Mouse (Mus musculus) liver, adult 2 months (tissue): ENCODE data around the gene BC016579. TPM values are rescaled to one million over a fixed set of nuclear protein-coding genes. Genes with fewer than 3 reads are reported as not detected.

Experiments used
- DNase-seq: peaks from one replicate; pipeline ENCODE4 v3.0.0-alpha.2; 2011; ENCODE audit warnings: low read depth, low spot score; ENCODE audit errors: extremely low read depth
- H3K27ac ChIP-seq: fragments of 200-500 bp; replicated peaks from 2 replicates; pipeline ENCODE4 v1.5.1; 2012; ENCODE audit warnings: low read depth, mild to moderate bottlenecking, control low read depth, inconsistent platforms, low read length; ENCODE audit not compliant: insufficient read depth
- H3K27me3 ChIP-seq: fragments of 200-500 bp; 2 replicates; pipeline ENCODE4 v1.6.1; 2012; ENCODE audit warnings: mild to moderate bottlenecking, moderate library complexity, low read length, inconsistent platforms; ENCODE audit not compliant: control insufficient read depth, insufficient read depth
- H3K36me3 ChIP-seq: fragments of 200-500 bp; 2 replicates; pipeline ENCODE4 v1.6.1; 2012; ENCODE audit warnings: low read length, inconsistent platforms; ENCODE audit not compliant: control insufficient read depth, insufficient read depth
- H3K4me1 ChIP-seq: fragments of 200-500 bp; 2 replicates; pipeline ENCODE4 v1.6.1; 2011; ENCODE audit warnings: low read length; ENCODE audit not compliant: control insufficient read depth, insufficient read depth
- H3K4me3 ChIP-seq: fragments of 200-500 bp; 2 replicates; pipeline ENCODE4 v1.5.1; 2011; ENCODE audit warnings: low read depth, mild to moderate bottlenecking, control low read depth, low read length, moderate library complexity; ENCODE audit not compliant: insufficient read depth
- H3K79me2 ChIP-seq: fragments of 200-500 bp; 2 replicates; pipeline ENCODE4 v1.6.1; 2012; ENCODE audit warnings: inconsistent platforms, mild to moderate bottlenecking, low read length, moderate library complexity; ENCODE audit not compliant: control insufficient read depth, insufficient read depth
- H3K9ac ChIP-seq: fragments of 200-500 bp; 2 replicates; pipeline ENCODE4 v1.6.1; 2012; ENCODE audit warnings: low read depth, mild to moderate bottlenecking, control low read depth, inconsistent platforms, low read length
- CTCF ChIP-seq: fragments of 200-500 bp; IDR thresholded peaks from 2 replicates; pipeline ENCODE4 v1.5.1; 2011; ENCODE audit warnings: low read depth, low read length, control low read depth
- POLR2A ChIP-seq: fragments of 200-500 bp; IDR thresholded peaks from 2 replicates; pipeline ENCODE4 v1.6.1; 2011; ENCODE audit warnings: low read length, control low read depth; ENCODE audit not compliant: insufficient read depth; ENCODE audit errors: extremely low read depth
- WGBS: fragments of 180-500 bp; shearing (Covaris S2); methylation state at CpG from one replicate; pipeline ENCODE4 v1.1.7; 2018; 5-methylcytosine and 5-hydroxymethylcytosine counted together
- polyA plus RNA-seq: library from polyadenylated mRNA; depleted of rRNA; stranded (reverse); fragments of >200 nt; gene quantifications from 2 replicates; pipeline ENCODE4 v1.2.3, GENCODE M21; 2012
- total RNA-seq: library from RNA; depleted of rRNA; stranded (reverse); fragments of >200 nt; gene quantifications from 2 replicates; pipeline ENCODE4 v1.2.3, GENCODE M21; 2014

BC016579 gene
- total and polyA plus RNA-seq, 2 experiments: 0.18 TPM; not detected in 1

GRCm38 (mm10) chr16:45640070-45640762 lies 13.7 kb downstream of the BC016579 start:
- Histone ChIP-seq H3K27me3 (no peaks in the 10 kb centered on the region), H3K4me3 (no peak overlapping the region), H3K36me3 (no peaks in the 10 kb centered on the region), H3K79me2 (no peaks in the 10 kb centered on the region), H3K27ac (no peak overlapping the region), H3K4me1 (peaks cover 16% of the 10 kb centered on the region), H3K9ac (no peak overlapping the region)
- 70% methylated on average over 10 of the region's 10 CpGs for WGBS
- DNase-seq: no peak
- no peak for TF ChIP-seq CTCF
- no peak for TF ChIP-seq POLR2A

- 87% methylated on average over 2 of the region's 2 CpGs for WGBS
- Histone ChIP-seq H3K9ac (no peak overlapping the region), H3K36me3 (no peaks in the 10 kb centered on the region), H3K27ac (no peak overlapping the region), H3K4me1 (peaks cover 2% of the 10 kb centered on the region; the same call in 1 of the 2 replicates), H3K4me3 (no peak overlapping the region), H3K79me2 (no peaks in the 10 kb centered on the region), H3K27me3 (no peaks in the 10 kb centered on the region)
- no peak for DNase-seq
- TF ChIP-seq CTCF: no peak
- TF ChIP-seq POLR2A: no peak
These were observed 18.0 kb downstream of the BC016579 start for GRCm38 (mm10) chr16:45635826-45636225.

GRCm38 (mm10) chr16:45632420-45632819 lies 21.4 kb downstream of the BC016579 start:
- Histone ChIP-seq H3K27me3 (no peaks in the 10 kb centered on the region), H3K79me2 (no peaks in the 10 kb centered on the region), H3K4me1 (no peaks in the 10 kb centered on the region), H3K27ac (no peak overlapping the region), H3K9ac (no peak overlapping the region), H3K36me3 (no peaks in the 10 kb centered on the region), H3K4me3 (no peak overlapping the region)
- 83% methylated on average over 4 of the region's 4 CpGs for WGBS
- TF ChIP-seq CTCF (no peak), POLR2A (no peak)
- DNase-seq: no peak

GRCm38 (mm10) chr16:45630347-45630960 lies 23.4 kb downstream of the BC016579 start:
- no peak overlapping the region for H3K9ac ChIP-seq
- H3K4me3 ChIP-seq: no peak overlapping the region
- H3K36me3 ChIP-seq: no peaks in the 10 kb centered on the region
- H3K4me1 ChIP-seq: no peaks in the 10 kb centered on the region
- 62% methylated on average over 5 of the region's 5 CpGs for WGBS
- H3K27me3 ChIP-seq: no peaks in the 10 kb centered on the region
- no peak overlapping the region for H3K27ac ChIP-seq
- TF ChIP-seq CTCF (peak; percentile 65), POLR2A (no peak)
- no peaks in the 10 kb centered on the region for H3K79me2 ChIP-seq
- DNase-seq: peak; percentile 46

DNA sequence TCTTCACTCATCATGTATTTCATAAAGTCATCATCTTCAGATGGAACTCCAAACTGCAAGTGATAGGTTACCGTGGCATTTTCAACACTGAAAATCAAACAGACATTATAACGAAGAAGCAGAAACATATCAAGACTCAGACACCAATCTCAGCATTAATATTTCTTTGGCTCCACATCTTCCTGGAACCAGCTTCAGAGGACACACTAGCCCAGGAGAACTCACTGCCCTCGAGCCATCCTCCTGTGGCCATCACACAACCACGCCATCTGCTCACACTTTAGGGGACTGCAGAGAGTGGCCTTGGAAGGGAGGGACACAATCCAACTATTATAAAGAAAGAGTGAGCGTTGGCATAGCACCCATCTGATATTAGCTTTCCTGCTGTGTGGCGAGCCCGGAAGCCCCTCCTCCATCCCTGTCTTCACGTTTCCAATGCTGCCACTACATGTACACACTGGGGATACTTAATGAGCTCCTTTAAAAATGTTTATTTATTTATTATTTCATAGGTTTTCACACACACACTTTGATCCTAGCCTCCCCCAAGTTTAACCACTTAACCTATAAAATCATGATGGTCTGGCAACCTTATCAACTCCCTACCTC lies 24.3 kb downstream of the BC016579 start:
- H3K9ac ChIP-seq: no peak overlapping the region
- H3K79me2 ChIP-seq: no peaks in the 10 kb centered on the region
- WGBS: 73% methylated on average over 8 of the region's 8 CpGs
- TF ChIP-seq POLR2A (no peak), CTCF (no peak)
- H3K4me3 ChIP-seq: no peak overlapping the region
- no peak for DNase-seq
- H3K36me3 ChIP-seq: no peaks in the 10 kb centered on the region
- no peaks in the 10 kb centered on the region for H3K27me3 ChIP-seq
- H3K4me1 ChIP-seq: no peaks in the 10 kb centered on the region
- no peak overlapping the region for H3K27ac ChIP-seq

DNA sequence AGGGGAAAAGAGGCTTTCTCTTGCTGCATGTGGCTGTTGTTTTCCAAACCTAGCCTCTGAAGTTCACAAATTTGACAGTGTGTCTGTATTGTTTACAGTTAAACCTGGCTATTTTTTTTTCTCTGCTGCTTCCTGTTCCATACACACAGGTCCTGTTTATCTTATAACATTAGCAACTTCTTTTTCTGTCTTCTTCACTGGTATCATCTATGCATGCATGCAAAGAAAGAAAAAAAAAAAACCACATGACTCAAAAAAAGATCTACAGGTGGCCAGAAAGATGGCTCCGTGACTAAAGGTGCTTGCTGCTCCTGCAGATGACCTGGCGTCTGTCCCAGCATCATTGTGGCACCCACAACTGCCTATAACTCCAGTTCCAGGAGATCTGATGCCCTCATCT lies 28.5 kb downstream of the BC016579 start:
- Histone ChIP-seq H3K27ac (no peak overlapping the region), H3K27me3 (no peaks in the 10 kb centered on the region), H3K4me1 (no peaks in the 10 kb centered on the region), H3K79me2 (no peaks in the 10 kb centered on the region), H3K36me3 (no peaks in the 10 kb centered on the region), H3K9ac (no peak overlapping the region), H3K4me3 (no peak overlapping the region)
- DNase-seq: no peak
- no peak for TF ChIP-seq CTCF
- WGBS: 84% methylated on average over 2 of the region's 2 CpGs
